Mouse (Mus musculus) kidney, adult 2 months (tissue): ENCODE measurements around the gene Tanc2.

Experiments
- CTCF ChIP-seq: fragments of 200-500 bp; conservative IDR thresholded peaks from 2 replicates; pipeline ENCODE4 v1.5.1; 2011; ENCODE audit warnings: low read depth, mild to moderate bottlenecking, control low read depth, low read length, moderate library complexity, mixed read lengths; ENCODE audit not compliant: insufficient read depth, insufficient read length
- POLR2A ChIP-seq: fragments of 200-500 bp; IDR thresholded peaks from one replicate; pipeline ENCODE4 v1.6.1; 2011; ENCODE audit warnings: low read depth, low read length, control low read depth

- TF ChIP-seq CTCF (no peak), POLR2A (no peak)
These were observed 378.2 kb downstream of the Tanc2 start, which contains the start of gene Ace for GRCm38 (mm10) chr11:105967741-105968574.
